Mouse (Mus musculus) R1 (cell line): ENCODE results near the gene Klk1b1.
"Not testable (repeated sequence)": the region's sequence is repeated elsewhere in the genome, so short reads cannot be mapped to it uniquely, and the experiment has no call there.

Source experiments
- DNase-seq: peaks from one replicate; pipeline ENCODE4 v3.0.0-alpha.2; 2018; ENCODE audit warnings: low read depth, low spot score

Gene Klk1b1

DNA sequence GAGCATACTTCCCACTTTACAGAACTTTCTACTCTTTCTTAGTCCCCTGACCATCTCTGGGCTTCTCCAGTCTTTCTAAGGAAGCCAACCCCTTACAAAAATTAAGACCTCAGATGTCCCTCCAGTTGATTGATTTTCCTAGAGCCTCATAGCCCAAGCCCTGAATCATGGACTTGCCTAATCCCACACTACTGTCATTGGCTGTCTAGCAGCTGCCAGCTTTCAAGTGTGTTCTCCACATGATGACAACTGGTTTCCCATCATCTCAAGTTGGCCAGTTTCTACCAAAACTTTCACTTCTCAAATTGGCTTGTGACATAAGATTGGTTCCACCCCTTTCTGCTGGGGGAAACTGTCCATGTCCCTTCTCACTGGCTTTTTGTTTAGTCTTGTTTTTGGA lies 38.3 kb downstream of the Klk1b1 start:
- no peak for DNase-seq

- DNase-seq: not testable (repeated sequence)
Measured at GRCm38 (mm10) chr7:44011868-44012267, 45.3 kb downstream of the Klk1b1 start, which contains the start of gene Klk1b26. Gene Klk1b26 (plus strand): TSS chr7:44012168.

- not testable (repeated sequence) for DNase-seq
Measured at GRCm38 (mm10) chr7:44014666-44015065, 48.1 kb downstream of the Klk1b1 start.

DNA sequence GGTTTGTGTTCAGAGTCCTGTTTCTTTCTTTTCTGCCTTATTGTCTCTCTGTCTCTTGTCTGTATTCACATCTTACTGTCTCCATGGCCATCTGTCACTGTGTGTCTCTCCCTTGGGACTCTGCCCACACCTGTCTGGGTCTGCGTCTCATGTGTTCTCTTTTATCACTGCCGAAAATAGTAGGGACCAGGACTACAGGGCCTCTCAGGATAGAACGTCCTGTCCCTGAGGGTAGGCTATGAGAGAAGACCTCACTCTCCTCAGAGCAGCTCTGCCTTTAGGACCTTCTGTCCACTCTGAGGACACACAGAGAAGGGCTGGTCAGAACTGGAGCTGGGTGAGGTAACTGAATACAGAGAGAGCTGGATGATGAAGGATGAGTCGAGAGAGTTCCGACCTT lies 48.5 kb downstream of the Klk1b1 start:
- DNase-seq: no peak
